Mouse (Mus musculus) heart, embryonic 16.5 days (tissue): ENCODE measurements around the gene Pnkd. TPM values are rescaled to one million over a fixed set of nuclear protein-coding genes. Genes with fewer than 3 reads are reported as not detected.

ENCODE experiments used
- ATAC-seq: fragments of 200-750 bp; cut with Nextera tagmentation; replicated peaks from 2 replicates; pipeline ENCODE4 v1.8.0; 2017; ENCODE audit warnings: moderate number of reproducible peaks; ENCODE audit not compliant: insufficient read depth, low FRiP score; ENCODE audit errors: extremely low read depth
- H3K27ac ChIP-seq: fragments of 300-500 bp; sonication (generic); 2 replicates; pipeline ENCODE4 v1.5.1; 2014; ENCODE audit warnings: mild to moderate bottlenecking, low read length, control low read depth, moderate library complexity
- H3K27me3 ChIP-seq: fragments of 300-500 bp; sonication (generic); 2 replicates; pipeline ENCODE4 v1.6.1; 2014; ENCODE audit warnings: low read length, mixed read lengths; ENCODE audit not compliant: control insufficient read depth, insufficient read depth
- H3K36me3 ChIP-seq: fragments of 300-500 bp; sonication (generic); 2 replicates; pipeline ENCODE4 v1.6.1; 2014; ENCODE audit not compliant: control insufficient read depth, insufficient read depth
- H3K4me1 ChIP-seq: fragments of 300-500 bp; sonication (generic); 2 replicates; pipeline ENCODE4 v1.6.1; 2014; ENCODE audit warnings: low read length, mixed read lengths; ENCODE audit not compliant: control insufficient read depth, insufficient read depth
- H3K4me2 ChIP-seq: fragments of 300-500 bp; sonication (generic); 2 replicates; pipeline ENCODE4 v1.6.1; 2014; ENCODE audit warnings: low read depth, mild to moderate bottlenecking, control low read depth, low read length
- H3K4me3 ChIP-seq: fragments of 300-500 bp; sonication (generic); 2 replicates; pipeline ENCODE4 v1.5.1; 2014; ENCODE audit warnings: mild to moderate bottlenecking, control low read depth, low read length
- H3K9ac ChIP-seq: fragments of 300-500 bp; sonication (generic); 2 replicates; pipeline ENCODE4 v1.6.1; 2014; ENCODE audit warnings: low read length, control low read depth
- H3K9me3 ChIP-seq: fragments of 300-500 bp; sonication (generic); replicated peaks from 2 replicates; pipeline ENCODE4 v1.6.1; 2016; ENCODE audit warnings: low read length; ENCODE audit not compliant: control insufficient read depth
- WGBS: fragments of 180-500 bp; shearing (Covaris S2); extraction: QIAGEN DNeasy Blood & Tissue Kit; methylation state at CpG from one replicate; pipeline ENCODE4 v1.1.7; 2014; 5-methylcytosine and 5-hydroxymethylcytosine counted together
- polyA plus RNA-seq: library from polyadenylated mRNA; unstranded; fragments of >200 nt; fragmentation: Nextera tagmentation; extraction: Ambion mirVana; gene quantifications from 2 replicates; pipeline ENCODE4 v1.2.1, GENCODE M21; 2015

The Pnkd gene
- polyA plus RNA-seq, 1 experiment from 2014 or later, result 324 TPM

DNA sequence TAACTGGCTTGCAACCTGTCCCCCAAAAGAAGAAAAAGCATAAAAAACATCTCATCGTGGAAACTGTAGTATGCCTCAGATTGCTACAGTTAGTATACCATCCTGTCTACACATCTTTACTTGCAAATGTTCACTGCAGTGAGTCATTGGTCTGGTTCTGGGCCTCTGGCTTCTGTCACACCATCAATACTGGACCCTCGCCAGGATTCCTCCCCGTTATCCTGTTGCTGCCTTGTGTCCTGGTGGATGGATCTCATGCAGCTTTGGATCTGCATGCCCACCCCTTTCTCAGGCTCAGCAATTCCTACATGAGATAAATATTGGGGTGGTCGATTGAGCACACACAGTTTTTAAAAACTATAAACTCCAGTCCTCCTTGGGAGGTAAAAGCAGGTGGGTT is 13.1 kb upstream of the Pnkd start:
- H3K27me3 ChIP-seq, result no peaks in the 10 kb centered on the region
- H3K4me1 ChIP-seq, result peaks cover 31% of the 10 kb centered on the region
- H3K9ac ChIP-seq, result no peak overlapping the region
- H3K4me3 ChIP-seq, result no peak overlapping the region
- no peaks in the 10 kb centered on the region for H3K9me3 ChIP-seq
- 19% methylated on average over 4 of the region's 4 CpGs for WGBS
- H3K27ac ChIP-seq, result peak overlapping the region; percentile 53
- peak; percentile 42; the same call in 1 of the 2 replicates for ATAC-seq
- peaks cover 23% of the 10 kb centered on the region for H3K36me3 ChIP-seq
- H3K4me2 ChIP-seq, result no peak overlapping the region

DNA sequence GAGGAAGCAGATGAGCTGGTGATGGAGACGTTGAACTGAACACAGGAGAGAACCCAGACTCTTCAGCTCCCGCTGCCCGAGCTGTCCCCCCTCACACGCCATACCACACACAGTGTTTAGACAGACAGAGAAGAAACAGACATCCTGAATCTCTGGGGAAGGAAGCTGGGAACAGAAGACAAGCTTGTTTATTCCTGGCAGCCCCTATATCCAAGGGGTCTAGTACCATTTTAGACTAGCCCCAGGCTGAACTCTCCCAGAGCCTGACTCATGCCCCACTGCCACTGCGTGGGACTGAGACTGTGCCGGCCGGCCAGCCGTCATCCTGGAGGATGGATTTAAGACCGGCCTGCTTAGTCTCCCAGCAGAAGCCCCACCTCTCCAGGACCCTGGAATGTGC is 9.7 kb upstream of the Pnkd start:
- 0 out of 2 replicates have a peak overlapping the region, but pooled peaks have one; percentile 43 for H3K9ac ChIP-seq
- ATAC-seq, result peak; percentile 37
- peaks cover 3% of the 10 kb centered on the region for H3K36me3 ChIP-seq
- WGBS, result 14% methylated on average over 9 of the region's 9 CpGs
- H3K27ac ChIP-seq, result no peak overlapping the region; the same call in 1 of the 2 replicates
- H3K4me3 ChIP-seq, result no peak overlapping the region
- H3K4me1 ChIP-seq, result peaks cover 29% of the 10 kb centered on the region
- H3K27me3 ChIP-seq, result no peaks in the 10 kb centered on the region
- no peaks in the 10 kb centered on the region for H3K9me3 ChIP-seq
- H3K4me2 ChIP-seq, result peak overlapping the region; percentile 34; the same call in 1 of the 2 replicates

DNA sequence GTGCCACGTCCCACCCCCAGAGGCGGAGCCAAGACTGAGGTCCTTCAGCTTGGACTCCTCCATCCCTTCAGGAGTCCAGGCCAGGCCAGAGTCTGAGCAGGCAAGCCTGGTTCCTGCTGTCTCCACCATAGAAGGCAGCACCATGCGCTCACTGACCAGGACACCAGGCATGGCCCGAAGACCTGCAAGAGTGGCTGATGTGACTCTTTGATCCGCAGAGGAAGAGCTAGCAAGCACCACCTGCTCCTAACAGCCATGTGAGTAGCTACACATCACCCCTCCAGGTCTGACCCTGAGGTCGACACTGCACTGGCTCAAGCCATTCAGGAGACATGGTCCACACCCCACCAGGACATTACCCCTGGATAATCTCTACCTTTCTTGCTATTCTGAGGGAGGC is 7.7 kb upstream of the Pnkd start:
- Histone ChIP-seq H3K9ac (no peak overlapping the region), H3K9me3 (no peaks in the 10 kb centered on the region), H3K36me3 (peaks cover 23% of the 10 kb centered on the region), H3K4me3 (no peak overlapping the region), H3K27me3 (no peaks in the 10 kb centered on the region), H3K4me1 (peaks cover 16% of the 10 kb centered on the region), H3K27ac (no peak overlapping the region), H3K4me2 (no peak overlapping the region)
- no peak for ATAC-seq
- WGBS, result 68% methylated on average over 6 of the region's 6 CpGs

DNA sequence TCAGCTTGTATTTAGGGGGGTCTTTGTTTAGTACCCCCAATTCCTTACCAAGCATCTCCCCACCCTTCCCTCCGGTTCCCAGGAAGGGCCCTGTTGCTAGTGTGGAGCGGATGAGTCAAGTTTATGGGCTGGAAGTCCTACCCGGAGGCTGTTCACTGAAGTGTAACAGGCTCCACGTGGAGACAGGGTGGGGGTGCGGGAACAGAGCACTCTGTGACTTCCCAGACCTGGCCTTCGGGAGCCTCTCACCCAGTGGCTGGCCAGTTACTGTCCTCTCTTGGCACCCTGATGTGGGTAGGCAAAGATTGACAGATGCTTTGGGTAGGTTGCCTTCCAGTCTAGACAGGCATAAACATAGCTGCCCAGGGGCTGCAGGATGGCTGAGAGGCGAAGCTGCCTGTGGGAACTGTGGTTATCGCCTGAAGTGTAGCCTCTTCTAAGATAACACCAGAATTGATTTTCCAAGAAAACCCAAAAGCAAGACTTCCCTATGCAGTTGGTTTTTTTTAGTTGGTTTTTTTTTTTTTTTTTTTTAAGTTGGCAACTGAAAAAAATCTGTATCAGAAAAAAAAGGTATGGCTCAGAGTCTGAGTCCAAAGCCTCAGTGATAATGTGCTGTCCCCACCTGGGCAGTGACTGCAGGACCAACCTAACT is 6.7 kb upstream of the Pnkd start:
- Histone ChIP-seq H3K9ac (no peak overlapping the region), H3K27me3 (no peaks in the 10 kb centered on the region), H3K4me1 (peaks cover 19% of the 10 kb centered on the region), H3K4me3 (no peak overlapping the region), H3K9me3 (no peaks in the 10 kb centered on the region), H3K4me2 (no peak overlapping the region), H3K36me3 (peaks cover 32% of the 10 kb centered on the region), H3K27ac (no peak overlapping the region)
- 54% methylated on average over 8 of the region's 8 CpGs for WGBS
- ATAC-seq, result no peak

DNA sequence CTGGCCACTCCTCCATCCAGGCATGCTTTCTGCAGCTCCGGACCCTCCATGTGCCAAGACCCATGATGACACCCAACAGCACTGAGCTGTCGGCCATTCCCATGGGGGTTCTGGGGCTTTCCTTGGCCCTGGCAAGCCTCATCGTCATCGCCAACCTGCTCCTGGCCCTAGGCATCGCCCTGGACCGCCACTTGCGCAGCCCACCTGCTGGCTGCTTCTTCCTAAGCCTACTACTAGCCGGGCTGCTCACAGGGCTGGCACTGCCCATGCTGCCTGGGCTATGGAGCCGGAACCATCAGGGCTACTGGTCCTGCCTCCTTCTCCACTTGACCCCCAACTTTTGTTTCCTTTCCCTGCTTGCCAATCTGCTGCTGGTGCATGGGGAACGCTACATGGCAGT is 6.2 kb upstream of the Pnkd start, which contains the start of gene Gpbar1:
Gpbar1 (plus strand) TSS at position 13 of the 400 bp plus-strand sequence.
- H3K4me1 ChIP-seq, result peaks cover 23% of the 10 kb centered on the region
- H3K9ac ChIP-seq, result no peak within 1 kb of the TSS
- no peaks in the 10 kb centered on the region for H3K27me3 ChIP-seq
- H3K4me2 ChIP-seq, result no peak within 1 kb of the TSS
- no peak within 1 kb of the TSS for H3K4me3 ChIP-seq
- 89% methylated on average over 10 of the region's 10 CpGs for WGBS
- peaks cover 33% of the 10 kb centered on the region for H3K36me3 ChIP-seq
- no peak within 1 kb of the TSS for H3K27ac ChIP-seq
- no peak for ATAC-seq
- H3K9me3 ChIP-seq, result no peaks in the 10 kb centered on the region

DNA sequence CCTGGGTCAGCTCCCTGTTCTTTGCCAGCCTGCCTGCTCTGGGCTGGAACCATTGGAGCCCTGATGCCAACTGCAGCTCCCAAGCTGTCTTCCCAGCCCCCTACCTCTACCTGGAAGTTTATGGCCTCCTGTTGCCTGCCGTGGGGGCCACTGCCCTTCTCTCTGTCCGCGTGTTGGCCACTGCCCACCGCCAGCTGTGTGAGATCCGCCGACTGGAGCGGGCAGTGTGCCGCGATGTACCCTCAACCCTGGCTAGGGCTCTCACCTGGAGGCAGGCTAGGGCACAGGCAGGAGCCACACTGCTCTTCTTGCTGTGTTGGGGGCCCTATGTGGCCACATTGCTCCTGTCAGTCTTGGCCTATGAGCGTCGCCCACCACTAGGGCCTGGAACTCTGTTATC is 5.7 kb upstream of the Pnkd start:
- H3K9ac ChIP-seq, result no peak overlapping the region
- peaks cover 33% of the 10 kb centered on the region for H3K36me3 ChIP-seq
- no peaks in the 10 kb centered on the region for H3K27me3 ChIP-seq
- H3K4me3 ChIP-seq, result no peak overlapping the region
- H3K4me2 ChIP-seq, result no peak overlapping the region
- peaks cover 28% of the 10 kb centered on the region for H3K4me1 ChIP-seq
- H3K27ac ChIP-seq, result no peak overlapping the region
- no peaks in the 10 kb centered on the region for H3K9me3 ChIP-seq
- 81% methylated on average over 11 of the region's 11 CpGs for WGBS
- no peak for ATAC-seq

DNA sequence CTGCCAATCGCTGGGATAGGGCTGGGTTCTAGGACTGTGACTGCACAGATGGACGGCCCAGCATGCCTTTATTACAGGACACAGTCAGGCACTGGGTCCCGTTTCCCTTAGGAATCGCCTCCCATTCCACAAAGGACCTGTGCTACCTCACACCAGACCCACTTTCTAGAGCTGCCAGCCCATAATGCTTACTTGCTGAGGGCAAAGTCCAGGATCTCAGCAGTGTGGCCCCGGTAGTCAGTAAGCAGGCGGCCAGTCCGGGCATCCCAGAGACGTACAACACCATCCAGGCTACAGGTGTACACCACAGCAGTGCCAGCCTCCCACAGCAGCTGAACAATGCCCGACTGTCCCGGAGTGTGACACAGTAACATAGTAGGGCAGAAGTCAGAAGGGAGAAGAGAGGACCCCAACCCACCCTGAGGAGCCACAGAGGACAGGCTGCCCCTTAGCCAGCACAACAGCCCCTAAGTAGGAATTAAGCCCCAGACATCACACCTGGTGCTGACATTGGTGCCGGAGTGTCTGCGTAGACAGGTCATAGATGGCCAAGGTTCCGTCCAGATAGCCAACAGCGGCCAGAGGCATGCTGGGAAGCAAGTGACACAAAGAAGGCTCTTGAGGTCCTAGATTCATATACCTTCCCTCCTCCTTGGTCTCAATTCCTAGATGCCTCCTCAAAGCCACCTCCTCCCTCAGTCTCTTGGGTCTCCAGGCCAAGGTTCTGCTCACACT is 4.0 kb upstream of the Pnkd start:
- Histone ChIP-seq H3K27ac (no peak overlapping the region), H3K36me3 (peaks cover 33% of the 10 kb centered on the region), H3K4me2 (no peak overlapping the region), H3K4me1 (peaks cover 21% of the 10 kb centered on the region), H3K9me3 (no peaks in the 10 kb centered on the region), H3K9ac (no peak overlapping the region), H3K27me3 (no peaks in the 10 kb centered on the region), H3K4me3 (no peak overlapping the region)
- 93% methylated on average over 14 of the region's 14 CpGs for WGBS
- no peak for ATAC-seq

DNA sequence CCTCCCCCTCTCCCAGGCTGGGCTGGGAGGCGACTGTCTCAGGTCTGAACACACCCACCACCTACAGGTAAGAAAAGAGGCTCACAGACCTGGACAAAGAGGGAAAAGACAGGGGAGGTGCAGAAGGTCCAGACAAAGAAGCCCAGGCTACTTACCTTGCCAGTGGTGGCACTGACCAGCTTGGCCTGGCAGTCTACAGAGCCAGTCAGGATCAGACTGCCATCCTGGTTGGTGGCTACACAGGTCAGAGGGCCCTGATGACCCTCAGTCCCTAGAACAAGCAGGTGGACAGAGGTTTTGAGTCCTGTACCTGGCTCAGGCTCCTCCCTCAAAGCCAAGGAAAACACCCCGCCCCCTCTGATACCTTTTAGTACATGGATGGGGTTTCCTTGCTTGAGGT is 3.4 kb upstream of the Pnkd start:
- no peaks in the 10 kb centered on the region for H3K27me3 ChIP-seq
- no peaks in the 10 kb centered on the region for H3K9me3 ChIP-seq
- no peak overlapping the region for H3K4me3 ChIP-seq
- peaks cover 27% of the 10 kb centered on the region for H3K4me1 ChIP-seq
- WGBS, result 81% methylated on average over 2 of the region's 2 CpGs
- H3K9ac ChIP-seq, result no peak overlapping the region
- no peak for ATAC-seq
- peaks cover 33% of the 10 kb centered on the region for H3K36me3 ChIP-seq
- H3K4me2 ChIP-seq, result no peak overlapping the region
- H3K27ac ChIP-seq, result no peak overlapping the region

DNA sequence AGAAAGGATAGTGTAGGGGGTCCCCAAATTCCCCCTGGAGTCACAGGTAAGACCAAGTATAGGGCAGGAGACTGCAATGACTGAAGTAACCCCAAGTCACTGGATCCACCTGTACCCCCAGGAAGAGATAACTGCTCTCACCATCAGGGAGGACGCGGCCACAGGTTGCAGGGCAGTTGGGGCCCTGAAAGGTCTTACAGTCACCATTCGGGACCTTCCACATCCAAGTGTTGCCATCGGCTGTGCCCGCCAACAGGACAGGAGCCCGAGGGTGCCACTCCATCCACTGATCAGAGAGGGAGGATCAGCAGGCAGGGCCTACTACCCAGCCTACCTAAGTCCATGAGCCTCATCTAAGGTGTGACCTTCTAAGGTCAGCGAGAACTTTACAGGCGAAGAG is 2.8 kb upstream of the Pnkd start:
- WGBS, result 95% methylated on average over 8 of the region's 8 CpGs
- Histone ChIP-seq H3K9ac (no peak overlapping the region), H3K36me3 (peaks cover 33% of the 10 kb centered on the region), H3K4me2 (no peak overlapping the region), H3K4me1 (peaks cover 28% of the 10 kb centered on the region), H3K4me3 (no peak overlapping the region), H3K9me3 (no peaks in the 10 kb centered on the region), H3K27me3 (no peaks in the 10 kb centered on the region), H3K27ac (no peak overlapping the region)
- no peak for ATAC-seq
